Mouse (Mus musculus): Measurements from ENCODE around the gene Dnah11. TPM values are rescaled to one million over a fixed set of nuclear protein-coding genes. Genes with fewer than 3 reads are reported as not detected.

The Dnah11 gene
- polyA plus RNA-seq (2014; fragmentation: Nextera tagmentation; extraction: Ambion mirVana), result 0.13 and 0.16 TPM in 2 replicates

DNA sequence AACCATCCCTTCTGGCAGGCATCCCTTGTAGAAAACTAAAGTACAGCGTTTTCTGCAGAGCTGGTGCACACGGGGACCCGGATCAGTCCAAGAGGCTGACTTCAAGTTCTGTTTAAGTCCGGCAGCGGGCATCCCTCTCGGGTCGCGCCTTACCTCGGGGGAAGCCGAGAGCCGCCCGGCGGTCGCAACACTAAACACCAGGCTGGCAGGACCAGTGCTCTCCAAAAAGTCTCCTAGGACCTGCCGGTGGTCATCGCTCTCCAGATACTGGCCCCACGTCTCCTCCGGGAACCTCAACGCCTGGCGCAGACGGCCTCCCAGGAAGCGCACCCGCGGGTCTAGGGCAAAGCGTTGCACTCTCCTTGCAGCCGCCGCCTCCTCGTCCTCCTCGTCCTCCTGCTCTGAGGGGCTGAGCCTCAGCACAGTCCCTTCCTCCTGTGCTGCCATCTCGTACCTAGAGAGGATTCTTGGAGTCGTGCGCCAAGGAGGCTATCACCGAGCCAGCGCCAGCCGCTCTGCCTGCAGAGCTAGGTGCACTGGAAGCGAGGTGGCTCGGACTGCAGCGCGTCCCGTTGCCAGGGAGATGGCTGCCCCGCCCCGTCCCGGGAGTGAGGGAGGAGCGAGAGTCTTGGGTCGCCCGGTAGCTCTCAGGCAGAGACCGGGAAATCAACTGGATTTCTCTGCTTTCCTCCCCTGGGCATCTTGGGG lies at the start of gene Dnah11:
Gene Dnah11 (minus strand): TSS at position 658 of the 708 bp plus-strand sequence.
- H3K4me1 ChIP-seq (ENCODE audit: control insufficient read depth, insufficient read depth, low read length), result 0 out of 2 replicates have a peak, but pooled peaks cover 3% of the 10 kb centered on the region
- no peak within 1 kb of the TSS for H3K27ac ChIP-seq (replicated peaks; ENCODE audit: low read depth, low read length)
- H3K9ac ChIP-seq (replicated peaks; ENCODE audit: low read length), result peak within 1 kb of the TSS; percentile 36; the same call in 1 of the 2 replicates
- H3K4me3 ChIP-seq (replicated peaks; ENCODE audit: low read depth, low read length), result peak within 1 kb of the TSS; percentile 45
- peak within 1 kb of the TSS; percentile 95 for H3K4me2 ChIP-seq (ENCODE audit: low read length)
- no peaks in the 10 kb centered on the region for H3K9me3 ChIP-seq (ENCODE audit: control insufficient read depth, low read length)
- H3K36me3 ChIP-seq (ENCODE audit: control insufficient read depth, insufficient read depth, low read length), result no peaks in the 10 kb centered on the region
- WGBS, result under 1% methylated on average over 47 of the region's 47 CpGs
- H3K27me3 ChIP-seq (ENCODE audit: control insufficient read depth, insufficient read depth, low read length), result peaks cover 41% of the 10 kb centered on the region
- ATAC-seq (ENCODE audit: low FRiP score, low TSS enrichment) (peak; percentile 94), DNase-seq (peak; percentile 84)

DNA sequence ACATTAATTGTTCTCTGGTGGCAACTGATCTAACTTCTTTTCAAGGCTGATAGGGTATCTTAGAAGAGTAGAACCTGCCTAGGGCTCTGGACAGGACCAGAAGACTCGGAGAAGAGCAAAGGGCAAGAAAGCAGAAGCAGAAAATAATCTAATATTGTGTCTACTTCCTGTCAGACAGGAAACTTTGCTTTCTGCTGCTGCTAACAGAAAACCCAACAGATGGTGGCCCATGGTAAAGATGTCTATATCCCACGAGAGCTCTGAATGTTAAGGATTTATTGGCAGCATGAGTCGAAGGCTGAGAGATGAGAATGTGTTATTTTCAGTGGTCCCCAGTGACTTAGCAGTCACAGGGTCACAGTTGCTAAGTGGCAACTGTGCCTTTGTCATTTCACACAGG lies 22.3 kb upstream of the Dnah11 start:
- no peaks in the 10 kb centered on the region for H3K36me3 ChIP-seq (ENCODE audit: control insufficient read depth, insufficient read depth, low read length)
- no peak overlapping the region for H3K9ac ChIP-seq (replicated peaks; ENCODE audit: low read length)
- no peak for DNase-seq
- H3K4me1 ChIP-seq (ENCODE audit: control insufficient read depth, insufficient read depth, low read length), result no peaks in the 10 kb centered on the region
- no peak overlapping the region for H3K4me3 ChIP-seq (replicated peaks; ENCODE audit: low read depth, low read length)
- no peak overlapping the region for H3K4me2 ChIP-seq (ENCODE audit: low read length)
- H3K9me3 ChIP-seq (ENCODE audit: control insufficient read depth, low read length), result no peaks in the 10 kb centered on the region
- H3K27me3 ChIP-seq (ENCODE audit: control insufficient read depth, insufficient read depth, low read length), result no peaks in the 10 kb centered on the region
- no peak for ATAC-seq (ENCODE audit: low FRiP score, low TSS enrichment)
- H3K27ac ChIP-seq (replicated peaks; ENCODE audit: low read depth, low read length), result no peak overlapping the region
- WGBS, result 67% methylated on average over 3 of the region's 3 CpGs

DNA sequence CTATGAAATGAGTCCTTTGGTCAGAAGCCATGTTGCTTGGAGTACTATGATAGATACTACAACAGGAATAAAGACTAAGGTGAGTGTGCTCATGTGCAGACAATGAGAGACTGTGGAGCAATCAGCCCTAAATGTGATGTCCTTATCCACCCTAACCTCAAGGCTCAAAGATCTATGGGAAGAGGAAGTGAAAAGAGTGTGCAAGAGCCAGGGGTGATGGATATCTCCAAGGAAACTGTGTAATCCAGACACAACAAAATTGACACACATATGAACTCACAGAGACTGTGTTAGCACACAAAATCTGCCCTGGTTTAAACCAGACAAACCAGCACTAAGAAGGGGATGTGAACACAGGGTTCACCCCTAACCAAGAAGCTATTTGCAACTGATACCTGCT lies 21.2 kb upstream of the Dnah11 start:
- H3K4me3 ChIP-seq (replicated peaks; ENCODE audit: low read depth, low read length), result no peak overlapping the region
- no peak for DNase-seq
- no peaks in the 10 kb centered on the region for H3K4me1 ChIP-seq (ENCODE audit: control insufficient read depth, insufficient read depth, low read length)
- H3K9me3 ChIP-seq (ENCODE audit: control insufficient read depth, low read length), result no peaks in the 10 kb centered on the region
- H3K9ac ChIP-seq (replicated peaks; ENCODE audit: low read length), result no peak overlapping the region
- ATAC-seq (ENCODE audit: low FRiP score, low TSS enrichment), result no peak
- no peak overlapping the region for H3K4me2 ChIP-seq (ENCODE audit: low read length)
- H3K36me3 ChIP-seq (ENCODE audit: control insufficient read depth, insufficient read depth, low read length), result no peaks in the 10 kb centered on the region
- no peak overlapping the region for H3K27ac ChIP-seq (replicated peaks; ENCODE audit: low read depth, low read length)
- H3K27me3 ChIP-seq (ENCODE audit: control insufficient read depth, insufficient read depth, low read length), result no peaks in the 10 kb centered on the region

DNA sequence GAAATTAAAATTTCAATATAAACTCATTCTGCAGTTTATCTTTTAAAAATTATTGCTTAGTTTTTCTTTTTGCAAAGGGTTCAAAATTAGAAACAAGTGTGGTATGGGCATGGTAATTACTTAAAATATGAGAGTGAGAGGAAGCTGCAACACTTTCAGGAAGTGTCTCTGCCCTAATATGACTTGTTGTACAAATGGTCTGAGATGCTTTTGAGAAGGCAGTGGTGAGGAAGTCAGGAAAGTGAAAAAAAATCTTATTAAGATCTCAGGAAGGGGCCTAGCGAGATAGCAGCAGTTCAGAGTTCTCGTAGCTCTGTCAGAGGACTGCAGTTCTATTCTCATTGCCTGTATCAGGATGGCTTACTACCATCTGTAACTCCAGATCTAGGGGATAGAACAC lies 13.3 kb upstream of the Dnah11 start:
- Histone ChIP-seq H3K27me3 (ENCODE audit: control insufficient read depth, insufficient read depth, low read length) (no peaks in the 10 kb centered on the region), H3K4me2 (ENCODE audit: low read length) (no peak overlapping the region), H3K4me3 (replicated peaks; ENCODE audit: low read depth, low read length) (no peak overlapping the region), H3K4me1 (ENCODE audit: control insufficient read depth, insufficient read depth, low read length) (no peaks in the 10 kb centered on the region), H3K27ac (replicated peaks; ENCODE audit: low read depth, low read length) (no peak overlapping the region), H3K9me3 (ENCODE audit: control insufficient read depth, low read length) (no peaks in the 10 kb centered on the region), H3K36me3 (ENCODE audit: control insufficient read depth, insufficient read depth, low read length) (no peaks in the 10 kb centered on the region), H3K9ac (replicated peaks; ENCODE audit: low read length) (no peak overlapping the region)
- WGBS, result 77% methylated on average over 2 of the region's 2 CpGs
- DNase-seq, result no peak
- ATAC-seq (ENCODE audit: low FRiP score, low TSS enrichment), result no peak

DNA sequence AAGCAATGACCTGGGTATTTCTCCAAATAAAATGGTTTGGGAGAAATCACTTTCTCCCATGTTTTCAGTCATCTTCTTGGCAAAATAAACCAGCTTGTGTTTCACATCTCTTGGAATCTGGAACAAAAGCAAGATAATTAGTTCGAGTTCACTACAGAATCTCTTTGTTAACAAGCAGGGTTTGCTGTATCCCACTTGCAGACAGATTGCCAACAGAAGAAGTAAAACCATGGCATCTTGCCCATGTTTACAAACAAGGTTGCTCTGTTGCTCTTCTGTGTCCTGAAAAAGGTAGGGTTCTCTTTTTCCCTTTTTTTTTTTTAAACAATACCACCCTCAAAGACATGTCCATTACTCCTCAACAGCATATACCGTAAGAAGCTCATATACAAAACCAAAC lies 2.3 kb downstream of the Dnah11 start:
- Histone ChIP-seq H3K4me2 (ENCODE audit: low read length) (no peak overlapping the region), H3K4me1 (ENCODE audit: control insufficient read depth, insufficient read depth, low read length) (0 out of 2 replicates have a peak, but pooled peaks cover 3% of the 10 kb centered on the region), H3K27ac (replicated peaks; ENCODE audit: low read depth, low read length) (no peak overlapping the region), H3K36me3 (ENCODE audit: control insufficient read depth, insufficient read depth, low read length) (no peaks in the 10 kb centered on the region), H3K9ac (replicated peaks; ENCODE audit: low read length) (no peak overlapping the region), H3K4me3 (replicated peaks; ENCODE audit: low read depth, low read length) (no peak overlapping the region), H3K27me3 (ENCODE audit: control insufficient read depth, insufficient read depth, low read length) (peaks cover 41% of the 10 kb centered on the region), H3K9me3 (ENCODE audit: control insufficient read depth, low read length) (no peaks in the 10 kb centered on the region)
- DNase-seq (peak; percentile 5), ATAC-seq (ENCODE audit: low FRiP score, low TSS enrichment) (no peak)
- WGBS, result 73% methylated on average over 2 of the region's 2 CpGs

DNA sequence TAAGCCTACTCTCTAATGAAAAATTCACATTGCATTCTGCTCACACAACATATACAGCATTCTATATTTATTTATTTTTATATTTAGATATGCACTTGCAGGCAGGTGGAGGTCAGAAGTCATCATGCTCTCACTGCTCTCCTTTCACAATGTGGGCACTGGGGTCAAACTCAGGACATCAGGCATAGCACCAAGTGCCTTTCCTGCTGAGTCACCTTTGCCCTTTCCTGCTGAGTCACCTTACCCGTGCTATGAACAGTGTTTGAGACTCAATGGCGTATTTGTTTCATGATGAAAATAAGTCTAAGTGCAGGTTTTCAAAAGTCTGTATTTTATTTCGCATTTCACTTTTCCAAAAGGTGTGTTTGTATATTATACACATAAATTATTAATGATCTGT lies 9.3 kb downstream of the Dnah11 start:
- WGBS, result 79% methylated on average over 3 of the region's 3 CpGs
- Histone ChIP-seq H3K4me1 (ENCODE audit: control insufficient read depth, insufficient read depth, low read length) (no peaks in the 10 kb centered on the region), H3K4me2 (ENCODE audit: low read length) (no peak overlapping the region), H3K4me3 (replicated peaks; ENCODE audit: low read depth, low read length) (no peak overlapping the region), H3K27me3 (ENCODE audit: control insufficient read depth, insufficient read depth, low read length) (no peaks in the 10 kb centered on the region), H3K27ac (replicated peaks; ENCODE audit: low read depth, low read length) (no peak overlapping the region), H3K9me3 (ENCODE audit: control insufficient read depth, low read length) (no peaks in the 10 kb centered on the region), H3K36me3 (ENCODE audit: control insufficient read depth, insufficient read depth, low read length) (no peaks in the 10 kb centered on the region), H3K9ac (replicated peaks; ENCODE audit: low read length) (no peak overlapping the region)
- ATAC-seq (ENCODE audit: low FRiP score, low TSS enrichment) (no peak), DNase-seq (no peak)

DNA sequence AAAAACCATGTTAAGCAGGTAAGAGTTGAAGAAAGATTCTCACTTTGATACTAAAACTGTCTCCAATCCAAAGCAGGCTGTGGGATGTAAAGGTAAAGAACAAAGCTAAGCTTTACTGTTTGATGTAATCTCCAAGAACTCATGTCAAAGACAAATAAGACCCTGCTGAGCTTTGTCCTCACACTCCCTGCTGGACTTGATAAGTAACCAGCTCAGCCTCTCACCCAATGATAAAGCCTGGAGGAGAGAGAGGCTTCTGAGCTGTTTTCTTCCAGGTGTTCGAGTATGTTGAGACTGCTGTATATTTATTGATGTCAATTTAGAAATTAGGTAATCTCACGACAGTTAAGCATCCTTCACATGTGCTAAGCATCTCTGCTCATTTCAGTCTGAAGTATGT lies 11.2 kb downstream of the Dnah11 start:
- Histone ChIP-seq H3K36me3 (ENCODE audit: control insufficient read depth, insufficient read depth, low read length) (no peaks in the 10 kb centered on the region), H3K27me3 (ENCODE audit: control insufficient read depth, insufficient read depth, low read length) (no peaks in the 10 kb centered on the region), H3K27ac (replicated peaks; ENCODE audit: low read depth, low read length) (no peak overlapping the region), H3K4me1 (ENCODE audit: control insufficient read depth, insufficient read depth, low read length) (no peaks in the 10 kb centered on the region), H3K9me3 (ENCODE audit: control insufficient read depth, low read length) (no peaks in the 10 kb centered on the region), H3K9ac (replicated peaks; ENCODE audit: low read length) (no peak overlapping the region), H3K4me2 (ENCODE audit: low read length) (no peak overlapping the region), H3K4me3 (replicated peaks; ENCODE audit: low read depth, low read length) (no peak overlapping the region)
- 37% methylated on average over 2 of the region's 2 CpGs for WGBS
- no peak for ATAC-seq (ENCODE audit: low FRiP score, low TSS enrichment)
- no peak for DNase-seq

DNA sequence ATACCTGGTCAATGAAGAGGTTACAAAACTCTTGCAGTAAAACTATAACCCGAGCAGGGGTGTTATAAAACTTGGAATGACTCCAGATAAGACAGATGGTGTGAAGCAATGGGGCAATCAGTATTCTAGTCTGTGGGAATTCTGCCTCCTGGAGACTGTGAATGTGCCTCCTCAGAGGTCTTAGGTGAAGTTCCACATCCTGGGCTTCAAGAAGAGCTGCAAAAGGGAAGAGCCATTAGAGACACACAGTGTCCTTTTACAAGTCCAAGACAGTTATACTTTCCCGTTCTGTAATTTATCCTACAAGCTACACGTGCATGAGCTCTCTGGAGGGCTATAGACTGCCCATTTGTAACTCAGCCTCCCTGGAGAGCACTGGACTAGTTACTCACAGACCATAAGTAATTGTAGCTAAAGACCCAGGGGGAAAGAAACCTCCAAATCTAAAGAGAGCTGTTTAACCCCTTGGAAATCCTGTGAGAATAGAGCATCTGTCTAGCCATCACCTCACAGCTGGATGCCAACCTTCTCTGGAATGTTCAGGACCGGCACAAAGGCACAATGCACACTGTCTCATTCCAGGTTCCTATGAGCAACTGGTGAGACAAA lies 11.9 kb downstream of the Dnah11 start:
- ATAC-seq (ENCODE audit: low FRiP score, low TSS enrichment), result no peak
- no peak overlapping the region for H3K27ac ChIP-seq (replicated peaks; ENCODE audit: low read depth, low read length)
- no peaks in the 10 kb centered on the region for H3K27me3 ChIP-seq (ENCODE audit: control insufficient read depth, insufficient read depth, low read length)
- no peak overlapping the region for H3K4me3 ChIP-seq (replicated peaks; ENCODE audit: low read depth, low read length)
- no peak overlapping the region for H3K9ac ChIP-seq (replicated peaks; ENCODE audit: low read length)
- H3K36me3 ChIP-seq (ENCODE audit: control insufficient read depth, insufficient read depth, low read length), result no peaks in the 10 kb centered on the region
- peak; percentile 9 for DNase-seq
- H3K4me2 ChIP-seq (ENCODE audit: low read length), result no peak overlapping the region
- WGBS, result 22% methylated on average over 4 of the region's 4 CpGs
- no peaks in the 10 kb centered on the region for H3K9me3 ChIP-seq (ENCODE audit: control insufficient read depth, low read length)
- no peaks in the 10 kb centered on the region for H3K4me1 ChIP-seq (ENCODE audit: control insufficient read depth, insufficient read depth, low read length)

All from midbrain, embryonic 14.5 days (tissue).